Mouse (Mus musculus) neutrophil, adult 65 days (primary cell): ENCODE data around the gene Prodh2. TPM values are rescaled to one million over a fixed set of nuclear protein-coding genes. Genes with fewer than 3 reads are reported as not detected.

Source experiments
- total RNA-seq: library from RNA; stranded (reverse); gene quantifications from 2 replicates; pipeline ENCODE4 v1.2.4, GENCODE M21; 2023

Prodh2 gene
- total RNA-seq = not detected in 2 replicates

DNA sequence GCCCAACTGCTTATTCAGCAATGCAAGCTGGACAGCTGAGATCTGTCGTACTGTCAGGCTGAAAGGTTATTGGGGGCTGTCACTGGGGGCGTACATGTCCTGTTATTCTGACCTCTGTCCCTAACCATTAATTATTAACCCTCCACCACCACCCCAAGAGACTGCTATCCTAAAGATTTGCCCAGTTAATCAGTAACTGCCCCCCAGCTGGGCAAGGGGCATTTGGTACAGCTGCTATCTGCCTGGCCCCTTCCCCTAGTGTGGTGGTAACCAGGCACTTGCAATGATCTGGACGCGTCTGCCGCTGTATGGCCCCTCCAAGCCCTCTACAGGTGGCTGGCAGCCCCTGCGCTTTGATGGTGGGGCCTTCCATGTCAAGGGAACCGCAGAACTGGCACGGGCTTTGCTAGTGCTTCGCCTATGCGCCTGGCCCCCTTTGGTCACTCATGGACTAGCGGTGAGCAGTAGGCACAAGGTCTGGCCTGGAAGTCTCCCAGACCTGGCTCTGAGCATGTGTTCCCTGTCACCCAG is at the start of gene Prodh2:
Gene Prodh2 (plus strand): TSS at position 222 of the 531 bp plus-strand sequence.

GRCm38 (mm10) chr7:30444971-30445751 is 48.3 kb upstream of the Prodh2 start, which contains the start of gene Aplp1:
Aplp1 (minus strand) TSS chr7:30445535.

DNA sequence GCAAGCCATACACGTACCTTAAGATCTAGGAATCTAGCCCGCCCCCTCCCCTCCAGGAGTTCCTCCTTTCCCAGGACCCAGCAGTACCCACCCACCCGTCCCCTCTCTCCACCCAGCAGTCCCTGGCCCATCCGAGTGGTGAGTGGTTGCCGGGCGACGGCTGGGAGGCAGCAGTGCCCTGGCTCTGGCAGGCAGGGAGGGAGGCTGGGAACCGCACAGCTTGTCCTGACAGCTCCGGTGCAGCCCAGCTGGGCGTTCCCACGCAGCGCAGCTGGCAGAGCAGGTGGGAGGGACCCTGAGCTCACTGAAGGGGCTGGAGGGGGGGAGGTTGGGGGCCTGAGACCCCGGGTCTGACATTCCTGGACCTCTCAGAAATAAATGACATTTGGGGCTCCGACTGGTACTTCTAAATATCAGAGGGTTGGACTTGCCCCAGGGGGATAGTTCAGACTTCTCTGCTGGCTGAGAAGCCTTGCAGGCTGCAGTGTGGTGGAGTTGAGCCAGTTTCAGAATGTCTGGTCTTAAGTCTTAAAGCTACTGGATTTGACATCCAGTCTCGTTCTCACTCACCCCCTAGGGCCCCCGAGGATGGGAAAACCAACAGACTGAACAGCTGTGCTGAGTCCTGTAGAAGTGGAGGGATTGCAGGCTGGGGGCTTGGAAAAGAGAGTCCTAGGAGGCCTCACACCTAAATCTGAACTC is 35.6 kb upstream of the Prodh2 start, which contains the start of the genes Kirrel2 and Nphs1:
Gene Kirrel2 (minus strand): TSS at position 62 of the 702 bp plus-strand sequence.
Gene Nphs1 (plus strand): TSS at position 687 of the 702 bp plus-strand sequence.

GRCm38 (mm10) chr7:30534633-30535577 is 41.5 kb downstream of the Prodh2 start, which contains the start of gene Arhgap33:
Arhgap33 (minus strand) TSS chr7:30535060.

DNA sequence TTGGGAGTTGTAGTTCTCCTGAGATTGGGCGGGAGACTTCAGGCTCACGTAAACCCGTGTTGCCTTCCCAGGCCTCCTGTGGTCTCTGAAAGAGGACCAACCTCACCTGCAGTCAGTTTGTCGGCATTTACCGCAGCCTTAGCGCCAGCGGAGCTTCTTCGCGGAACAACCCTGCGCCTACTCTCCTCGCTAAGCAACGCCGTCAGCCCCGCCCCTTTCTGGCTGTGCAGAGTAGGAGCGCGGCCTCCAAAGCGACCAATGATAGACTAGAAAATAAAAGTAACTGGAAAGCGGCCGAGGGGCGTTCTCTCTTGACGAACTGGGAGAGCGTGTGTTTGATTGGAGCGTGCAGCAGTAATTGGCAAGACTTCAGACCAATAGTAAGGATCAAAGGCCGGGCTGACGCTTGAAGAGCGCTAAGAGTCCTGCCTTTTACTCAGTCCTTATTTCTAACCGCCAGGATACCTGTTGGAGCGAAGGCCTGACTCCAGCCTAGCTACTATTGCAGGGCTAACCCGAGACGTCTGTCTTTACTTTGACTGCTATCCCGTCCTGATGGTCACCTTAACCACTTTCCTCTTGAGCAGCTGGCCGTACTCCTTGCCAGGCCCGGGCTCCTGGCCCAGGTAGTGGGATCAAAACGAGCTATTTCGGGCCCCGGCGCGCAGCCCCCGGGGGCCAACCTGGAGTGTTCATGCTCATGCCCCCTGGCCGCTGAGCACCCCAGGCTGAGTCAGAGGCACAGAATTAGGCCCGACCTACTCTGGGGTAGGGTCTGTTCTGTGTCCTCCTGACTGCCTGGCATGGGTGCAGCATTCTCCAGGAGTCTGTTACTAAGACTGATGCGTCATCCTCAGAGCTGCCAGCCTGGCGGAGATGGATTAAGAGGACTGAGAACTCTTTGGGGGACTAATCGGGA is 58.9 kb downstream of the Prodh2 start, which contains the start of the genes Hspb6 and Proser3:
Gene Hspb6 (plus strand): TSS at position 77 of the 919 bp plus-strand sequence.
Gene Proser3 (minus strand): TSS at position 198 of the 919 bp plus-strand sequence.

DNA sequence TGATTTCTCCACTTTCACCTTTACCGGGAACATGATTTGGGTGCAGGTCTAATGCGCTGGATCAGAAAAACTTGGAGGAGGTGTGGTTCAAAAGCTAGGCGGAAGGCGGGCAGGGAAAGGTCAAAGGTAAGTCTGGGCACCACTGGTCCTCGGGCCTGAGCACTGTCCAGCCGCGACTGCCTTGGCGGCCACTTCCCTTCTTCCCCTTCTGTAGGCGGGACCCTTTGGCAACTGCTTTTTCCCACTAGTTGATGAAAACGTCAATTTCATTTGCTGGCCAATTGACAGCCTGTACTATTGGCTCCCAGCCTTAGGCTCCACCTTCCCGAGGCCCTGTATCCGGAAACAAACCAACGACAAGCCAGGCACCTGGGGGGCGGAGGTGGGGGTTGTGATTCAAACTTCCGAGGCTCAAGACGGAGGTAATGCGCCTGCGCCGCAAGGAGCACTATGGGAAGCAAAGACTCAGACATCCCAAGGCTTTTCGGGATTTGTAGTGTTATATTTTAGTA is 66.1 kb downstream of the Prodh2 start, which contains the start of gene Lin37:
Gene Lin37 (minus strand): TSS at position 396 of the 512 bp plus-strand sequence.

Other genes starting within 250 kb of the Prodh2 start
- gene Thap8, start 213.5 kb upstream of the Prodh2 start, total RNA-seq = 0.50 TPM in 1 of 2 replicates, not detected in the other
- gene Wdr62, start 213.2 kb upstream of the Prodh2 start, total RNA-seq = 16.4 and 19.5 TPM in 2 replicates
- gene Clip3, start 201.9 kb upstream of the Prodh2 start, total RNA-seq = not detected in 2 replicates
- 12.1 and 19.6 TPM in 2 replicates for gene Alkbh6, start 184.9 kb upstream of the Prodh2 start, total RNA-seq
- 0.73 TPM in 1 of 2 replicates, not detected in the other for gene Syne4, start 178.8 kb upstream of the Prodh2 start, total RNA-seq
- 0.29 TPM in 1 of 2 replicates, not detected in the other for gene E130208F15Rik, start 171.9 kb upstream of the Prodh2 start, total RNA-seq
- 1.9 and 3.6 TPM in 2 replicates for gene Sdhaf1, start 169.7 kb upstream of the Prodh2 start, total RNA-seq
- not detected in 2 replicates for gene Lrfn3, start 130.8 kb upstream of the Prodh2 start, total RNA-seq
- gene Tyrobp, start 79.9 kb upstream of the Prodh2 start, total RNA-seq = 2,000 and 2,325 TPM in 2 replicates
- gene Hcst, start 73.8 kb upstream of the Prodh2 start, total RNA-seq = 115 and 126 TPM in 2 replicates
- 82.7 and 113 TPM in 2 replicates for gene Nfkbid, start 71.9 kb upstream of the Prodh2 start, total RNA-seq
- 0.25 TPM in 1 of 2 replicates, not detected in the other for gene Aplp1, start 48.1 kb upstream of the Prodh2 start, total RNA-seq
- gene Kirrel2, start 35.9 kb upstream of the Prodh2 start, total RNA-seq = not detected in 2 replicates
- gene Nphs1, start 35.3 kb upstream of the Prodh2 start, total RNA-seq = not detected in 2 replicates
- 9.4 and 16.2 TPM in 2 replicates for gene Arhgap33, start 41.4 kb downstream of the Prodh2 start, total RNA-seq
- 2.6 and 4.0 TPM in 2 replicates for gene Hspb6, start 58.6 kb downstream of the Prodh2 start, total RNA-seq
- 2.2 and 3.3 TPM in 2 replicates for gene Proser3, start 58.7 kb downstream of the Prodh2 start, total RNA-seq
- gene Lin37, start 66.2 kb downstream of the Prodh2 start, total RNA-seq = 28.0 and 29.5 TPM in 2 replicates
- gene U2af1l4, start 69.7 kb downstream of the Prodh2 start, total RNA-seq = 38.4 and 45.2 TPM in 2 replicates
- 1.3 and 2.7 TPM in 2 replicates for gene Gm49396, start 69.7 kb downstream of the Prodh2 start, total RNA-seq
- 115 TPM in 2 replicates for gene Psenen, start 70.0 kb downstream of the Prodh2 start, total RNA-seq
- gene Igflr1, start 71.8 kb downstream of the Prodh2 start, total RNA-seq = 3.5 and 6.1 TPM in 2 replicates
- gene Kmt2b, start 95.1 kb downstream of the Prodh2 start, total RNA-seq = 47.8 and 65.1 TPM in 2 replicates
- 0.29 TPM in 1 of 2 replicates, not detected in the other for gene Zbtb32, start 105.3 kb downstream of the Prodh2 start, total RNA-seq
- not detected in 2 replicates for gene Upk1a, start 119.2 kb downstream of the Prodh2 start, total RNA-seq
- 220 and 238 TPM in 2 replicates for gene Cox6b1, start 132.5 kb downstream of the Prodh2 start, total RNA-seq
- gene Etv2, start 142.2 kb downstream of the Prodh2 start, total RNA-seq = not detected in 2 replicates
- gene Rbm42, start 156.7 kb downstream of the Prodh2 start, total RNA-seq = 88.7 and 91.5 TPM in 2 replicates
- gene Haus5, start 171.4 kb downstream of the Prodh2 start, total RNA-seq = 17.9 and 25.1 TPM in 2 replicates
- not detected in 2 replicates for gene Pmis2, start 178.0 kb downstream of the Prodh2 start, total RNA-seq
- not detected in 2 replicates for gene 2200002J24Rik, start 205.3 kb downstream of the Prodh2 start, total RNA-seq
- not detected in 2 replicates for gene Atp4a, start 218.6 kb downstream of the Prodh2 start, total RNA-seq
- 17.2 and 23.5 TPM in 2 replicates for gene Tmem147, start 235.9 kb downstream of the Prodh2 start, total RNA-seq